Mouse (Mus musculus) small intestine, adult 2 months (tissue): Measurements from ENCODE around the gene Fat4. TPM values are rescaled to one million over a fixed set of nuclear protein-coding genes. Genes with fewer than 3 reads are reported as not detected.

Source experiments
- H3K27ac ChIP-seq: fragments of 200-500 bp; 2 replicates; pipeline ENCODE4 v1.5.1; 2012; ENCODE audit warnings: low read depth, low read length, control low read depth, inconsistent platforms; ENCODE audit not compliant: insufficient read depth
- H3K27me3 ChIP-seq: fragments of 200-500 bp; 2 replicates; pipeline ENCODE4 v1.6.1; 2012; ENCODE audit warnings: mild to moderate bottlenecking, moderate library complexity, low read length, inconsistent platforms; ENCODE audit not compliant: control insufficient read depth, insufficient read depth
- H3K36me3 ChIP-seq: fragments of 200-500 bp; 2 replicates; pipeline ENCODE4 v1.6.1; 2012; ENCODE audit warnings: mild to moderate bottlenecking, low read length, control low read depth, inconsistent platforms; ENCODE audit not compliant: control insufficient read depth, insufficient read depth
- H3K4me1 ChIP-seq: fragments of 200-500 bp; 2 replicates; pipeline ENCODE4 v1.6.1; 2012; ENCODE audit warnings: low read length, inconsistent platforms, mixed read lengths; ENCODE audit not compliant: control insufficient read depth, insufficient read depth, insufficient read length
- H3K4me3 ChIP-seq: fragments of 200-500 bp; 2 replicates; pipeline ENCODE4 v1.5.1; 2012; ENCODE audit warnings: low read depth, mild to moderate bottlenecking, control low read depth, inconsistent platforms, low read length, moderate library complexity
- CTCF ChIP-seq: fragments of 200-500 bp; IDR thresholded peaks from 2 replicates; pipeline ENCODE4 v1.5.1; 2012; ENCODE audit warnings: low read depth, mild to moderate bottlenecking, control low read depth, inconsistent platforms, low read length, moderate library complexity, mixed read lengths; ENCODE audit not compliant: insufficient replicate concordance, insufficient read length; ENCODE audit errors: extremely low read depth
- POLR2A ChIP-seq: fragments of 200-500 bp; IDR thresholded peaks from 2 replicates; pipeline ENCODE4 v1.6.1; 2012; ENCODE audit warnings: low read depth, mild to moderate bottlenecking, control low read depth, inconsistent platforms, low read length, moderate library complexity
- WGBS: fragments of 180-500 bp; shearing (Covaris S2); methylation state at CpG from one replicate; pipeline ENCODE4 v1.1.7; 2018; 5-methylcytosine and 5-hydroxymethylcytosine counted together
- polyA plus RNA-seq: library from polyadenylated mRNA; depleted of rRNA; stranded (reverse); fragments of >200 nt; gene quantifications from 2 replicates; pipeline ENCODE4 v1.2.3, GENCODE M21; 2012

The Fat4 gene
- polyA plus RNA-seq, 1 experiment = 1.4 TPM

DNA sequence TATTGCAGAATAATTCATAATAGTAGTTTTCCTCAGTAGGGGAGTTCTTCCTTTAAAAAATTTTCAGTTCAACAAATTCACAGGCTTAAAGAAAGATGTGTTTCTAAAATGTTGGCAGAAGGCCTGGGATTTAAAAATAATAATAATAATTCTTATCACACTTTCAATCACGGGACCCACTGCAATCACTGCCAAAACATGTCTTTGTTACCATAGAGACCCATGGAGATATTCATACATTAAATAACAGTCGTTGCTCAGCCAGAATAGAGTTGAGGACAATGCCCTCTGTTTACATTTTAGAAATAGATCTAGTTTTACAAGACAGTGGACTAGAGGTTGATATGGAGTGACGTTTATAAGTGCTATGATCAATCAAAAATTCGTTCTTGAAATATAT is 159.7 kb downstream of the Fat4 start:
- WGBS = 38% methylated on average over 4 of the region's 4 CpGs
- TF ChIP-seq CTCF (no peak), POLR2A (no peak)
- no peaks in the 10 kb centered on the region for H3K4me1 ChIP-seq
- no peaks in the 10 kb centered on the region for H3K27me3 ChIP-seq
- H3K36me3 ChIP-seq = no peaks in the 10 kb centered on the region
- H3K4me3 ChIP-seq = no peak overlapping the region
- H3K27ac ChIP-seq = no peak overlapping the region

DNA sequence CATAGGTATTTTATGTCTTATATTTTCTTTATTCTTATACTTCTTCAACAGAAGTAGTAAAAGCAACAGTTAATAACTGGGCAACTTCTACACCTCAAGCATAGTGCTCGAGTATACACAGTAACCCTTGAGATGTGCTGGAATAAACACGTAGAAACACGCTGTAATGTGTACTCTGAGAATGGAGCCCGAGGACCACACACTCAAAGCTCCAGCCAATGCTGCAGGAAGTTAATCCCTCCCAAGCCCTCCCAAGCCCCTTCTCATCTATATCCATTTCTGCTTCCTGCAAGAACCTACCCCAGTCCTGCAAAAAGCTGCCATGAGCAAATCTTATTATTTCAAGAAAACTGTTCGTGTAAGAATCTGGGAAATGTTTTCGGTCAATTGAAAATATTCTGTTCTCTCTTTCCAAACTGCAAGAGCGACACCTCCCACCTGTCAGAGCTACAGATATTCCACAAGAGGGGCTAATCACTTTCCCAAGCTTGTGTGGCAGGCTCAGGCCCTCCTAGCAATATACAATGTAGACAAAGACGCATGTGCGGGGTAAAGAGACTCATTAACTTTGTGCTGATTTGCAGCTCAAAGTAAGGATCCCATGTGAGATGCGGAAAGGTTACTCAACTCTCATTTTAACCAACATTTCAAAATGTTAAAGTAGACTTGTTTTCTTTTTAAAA is 161.0 kb downstream of the Fat4 start:
- Histone ChIP-seq H3K4me1 (no peaks in the 10 kb centered on the region), H3K27me3 (no peaks in the 10 kb centered on the region), H3K36me3 (no peaks in the 10 kb centered on the region), H3K4me3 (no peak overlapping the region), H3K27ac (no peak overlapping the region)
- WGBS = 78% methylated on average over 10 of the region's 10 CpGs
- no peak for TF ChIP-seq CTCF
- TF ChIP-seq POLR2A = no peak

DNA sequence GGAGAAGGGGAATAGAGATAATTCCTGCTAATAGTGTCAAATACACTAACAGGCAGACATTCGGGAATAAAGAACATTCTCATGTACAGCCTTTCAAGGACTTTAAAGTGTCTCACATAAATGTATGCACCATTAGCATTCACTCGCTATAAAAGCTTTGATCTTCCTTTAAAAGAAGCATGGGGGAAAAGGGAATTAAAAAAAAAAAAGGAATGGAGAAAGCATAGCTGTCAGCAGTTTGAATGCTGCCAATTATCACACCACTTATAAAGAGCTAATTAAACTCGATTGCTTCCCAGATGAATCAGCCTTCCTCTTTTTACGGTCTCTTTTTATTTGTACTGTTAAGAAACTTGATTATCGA is 161.5 kb downstream of the Fat4 start:
- TF ChIP-seq CTCF (no peak), POLR2A (no peak)
- no peak overlapping the region for H3K4me3 ChIP-seq
- H3K36me3 ChIP-seq = no peaks in the 10 kb centered on the region
- H3K27me3 ChIP-seq = no peaks in the 10 kb centered on the region
- H3K27ac ChIP-seq = no peak overlapping the region
- WGBS = 78% methylated on average over 5 of the region's 5 CpGs
- no peaks in the 10 kb centered on the region for H3K4me1 ChIP-seq

DNA sequence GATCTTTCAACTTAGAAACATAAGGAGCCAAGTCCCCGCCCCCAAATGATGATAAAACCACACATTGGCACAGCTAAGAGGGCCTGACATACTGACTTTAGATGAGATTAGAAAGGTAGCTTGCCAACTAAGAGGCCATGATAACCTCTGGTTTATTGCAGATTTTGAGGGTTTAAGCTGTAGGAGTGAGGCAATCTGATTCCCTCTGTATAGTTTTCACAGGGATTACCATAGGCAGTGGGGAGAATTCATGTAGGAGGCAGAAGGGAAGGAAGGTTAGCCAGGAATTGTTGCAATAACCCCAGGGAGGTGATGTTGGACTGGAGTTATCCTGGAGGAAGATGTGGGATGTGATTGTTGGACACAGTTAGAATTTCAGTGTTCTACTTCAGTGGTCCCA is 163.4 kb downstream of the Fat4 start:
- no peak overlapping the region for H3K4me3 ChIP-seq
- no peaks in the 10 kb centered on the region for H3K4me1 ChIP-seq
- H3K36me3 ChIP-seq = no peaks in the 10 kb centered on the region
- TF ChIP-seq POLR2A (no peak), CTCF (no peak)
- 85% methylated on average over 1 of the region's 1 CpGs for WGBS
- H3K27ac ChIP-seq = no peak overlapping the region
- no peaks in the 10 kb centered on the region for H3K27me3 ChIP-seq

DNA sequence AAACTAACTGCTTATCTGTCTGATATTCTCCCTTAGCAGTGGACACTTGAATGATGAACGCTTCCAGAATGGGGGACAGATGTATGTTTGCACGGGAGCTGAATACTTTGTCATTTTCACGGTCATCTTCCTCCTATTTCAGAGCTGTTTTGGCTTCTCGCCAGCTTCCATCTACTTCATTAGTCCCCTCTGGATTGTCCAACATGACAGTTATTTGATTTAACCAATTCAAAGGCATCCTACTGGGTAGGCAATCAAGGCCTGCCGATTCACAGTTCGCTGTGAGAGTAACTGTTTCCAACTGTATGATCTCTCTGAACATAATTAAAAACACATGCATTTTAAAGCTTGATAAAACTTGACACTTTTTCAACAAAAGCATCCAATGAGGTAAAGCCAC is 166.3 kb downstream of the Fat4 start:
- WGBS = 64% methylated on average over 6 of the region's 6 CpGs
- no peak for TF ChIP-seq CTCF
- TF ChIP-seq POLR2A = no peak
- H3K27ac ChIP-seq = no peak overlapping the region
- H3K4me1 ChIP-seq = no peaks in the 10 kb centered on the region
- H3K27me3 ChIP-seq = no peaks in the 10 kb centered on the region
- no peaks in the 10 kb centered on the region for H3K36me3 ChIP-seq
- H3K4me3 ChIP-seq = no peak overlapping the region
